Mouse (Mus musculus): Measurements from ENCODE around the gene Stk11ip.
A peak's percentile ranks its signal among the peaks of the same experiment; 100 is the strongest.

Stk11ip gene

GRCm38 (mm10) chr1:75504256-75505045 is 16.9 kb upstream of the Stk11ip start:
- DNase-seq: no peak

- DNase-seq: peak; percentile 80
Observed at GRCm38 (mm10) chr1:75505159-75505955, 16.0 kb upstream of the Stk11ip start.

- peak; percentile 61 for DNase-seq
Observed at GRCm38 (mm10) chr1:75505956-75506831, 15.1 kb upstream of the Stk11ip start, which contains the start of gene Obsl1. Obsl1 (minus strand) TSS chr1:75506452.

GRCm38 (mm10) chr1:75507006-75507405 is 14.3 kb upstream of the Stk11ip start, which contains the start of gene Inha:
Inha (plus strand) TSS chr1:75507077.
- DNase-seq: no peak

- no peak for DNase-seq
Observed at GRCm38 (mm10) chr1:75509586-75509985, 11.7 kb upstream of the Stk11ip start.

- DNase-seq: no peak
Observed at GRCm38 (mm10) chr1:75510154-75510553, 11.2 kb upstream of the Stk11ip start.

- no peak for DNase-seq
Observed at GRCm38 (mm10) chr1:75511437-75512210, 9.7 kb upstream of the Stk11ip start.

GRCm38 (mm10) chr1:75512550-75512949 is 8.8 kb upstream of the Stk11ip start:
- no peak for DNase-seq

- no peak for DNase-seq
Observed at GRCm38 (mm10) chr1:75516703-75517380, 4.5 kb upstream of the Stk11ip start.

GRCm38 (mm10) chr1:75517984-75518383 is 3.3 kb upstream of the Stk11ip start:
- no peak for DNase-seq

GRCm38 (mm10) chr1:75518427-75518826 is 2.9 kb upstream of the Stk11ip start:
- no peak for DNase-seq

- DNase-seq: no peak
Observed at GRCm38 (mm10) chr1:75519576-75519975, 1.8 kb upstream of the Stk11ip start.

- no peak for DNase-seq
Observed at GRCm38 (mm10) chr1:75524679-75525078, 3.4 kb downstream of the Stk11ip start.

GRCm38 (mm10) chr1:75530546-75530945 is 9.2 kb downstream of the Stk11ip start:
- DNase-seq: no peak

- DNase-seq: no peak
Observed at GRCm38 (mm10) chr1:75532280-75533172, 11.2 kb downstream of the Stk11ip start.

- DNase-seq: no peak
Observed at GRCm38 (mm10) chr1:75533325-75534252, 12.3 kb downstream of the Stk11ip start.

GRCm38 (mm10) chr1:75537587-75537986 is 16.3 kb downstream of the Stk11ip start:
- no peak for DNase-seq

GRCm38 (mm10) chr1:75538597-75539190 is 17.4 kb downstream of the Stk11ip start:
- DNase-seq: no peak

- no peak for DNase-seq
Observed at GRCm38 (mm10) chr1:75541496-75541895, 20.2 kb downstream of the Stk11ip start.
